Mouse (Mus musculus) liver, embryonic 14.5 days (tissue): Measurements from ENCODE around the gene Erich6.

Experiments
- CTCF ChIP-seq: IDR thresholded peaks from 2 replicates; pipeline ENCODE4 v1.5.1; 2016; ENCODE audit warnings: antibody characterized with exemption, low read depth, control low read depth
- EP300 ChIP-seq: IDR thresholded peaks from 2 replicates; pipeline ENCODE4 v1.6.1; 2016; ENCODE audit warnings: antibody characterized with exemption, low read depth

GRCm38 (mm10) chr3:58681831-58682230, 44.8 kb upstream of the Erich6 start:
- TF ChIP-seq CTCF (no peak), EP300 (no peak)
